Mouse (Mus musculus) lung, adult 2 months (tissue): ENCODE results near the gene Mgat5.

Source experiments
- CTCF ChIP-seq: fragments of 200-500 bp; IDR thresholded peaks from 2 replicates; pipeline ENCODE4 v1.5.1; 2011; ENCODE audit warnings: mild to moderate bottlenecking, low read length, control low read depth; ENCODE audit not compliant: insufficient read depth
- POLR2A ChIP-seq: fragments of 200-500 bp; IDR thresholded peaks from 2 replicates; pipeline ENCODE4 v1.6.1; 2011; ENCODE audit warnings: low read depth, mild to moderate bottlenecking, control low read depth, low read length, borderline replicate concordance; ENCODE audit errors: extremely low read depth

DNA sequence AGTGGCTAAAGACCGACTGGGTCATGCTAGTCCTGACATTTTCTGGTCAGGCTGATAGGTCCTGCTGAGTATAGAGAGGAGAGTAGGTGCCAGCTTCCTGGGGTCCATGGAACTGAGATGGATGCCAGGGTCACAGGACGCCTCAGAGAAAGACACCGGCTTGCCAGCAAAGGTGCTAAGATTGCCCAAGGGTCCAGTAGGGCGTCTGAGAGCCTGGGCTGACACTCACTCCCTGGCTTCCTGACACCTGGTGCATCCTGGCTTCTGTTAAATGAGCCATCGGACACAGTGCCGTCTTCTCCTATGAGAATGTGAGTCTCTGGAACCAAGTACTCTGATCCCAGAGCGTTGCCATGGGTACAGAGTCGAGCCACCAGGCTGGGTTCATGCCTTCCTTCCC, 304.1 kb downstream of the Mgat5 start:
- TF ChIP-seq POLR2A, result no peak
- TF ChIP-seq CTCF, result no peak
